Mouse (Mus musculus) B cell, adult 2 months (primary cell): ENCODE measurements around the gene Mical2.

Experiments
- DNase-seq, 2 experiments: peaks; one replicate each; pipeline ENCODE4 v3.0.0; 2022

Gene Mical2

DNA sequence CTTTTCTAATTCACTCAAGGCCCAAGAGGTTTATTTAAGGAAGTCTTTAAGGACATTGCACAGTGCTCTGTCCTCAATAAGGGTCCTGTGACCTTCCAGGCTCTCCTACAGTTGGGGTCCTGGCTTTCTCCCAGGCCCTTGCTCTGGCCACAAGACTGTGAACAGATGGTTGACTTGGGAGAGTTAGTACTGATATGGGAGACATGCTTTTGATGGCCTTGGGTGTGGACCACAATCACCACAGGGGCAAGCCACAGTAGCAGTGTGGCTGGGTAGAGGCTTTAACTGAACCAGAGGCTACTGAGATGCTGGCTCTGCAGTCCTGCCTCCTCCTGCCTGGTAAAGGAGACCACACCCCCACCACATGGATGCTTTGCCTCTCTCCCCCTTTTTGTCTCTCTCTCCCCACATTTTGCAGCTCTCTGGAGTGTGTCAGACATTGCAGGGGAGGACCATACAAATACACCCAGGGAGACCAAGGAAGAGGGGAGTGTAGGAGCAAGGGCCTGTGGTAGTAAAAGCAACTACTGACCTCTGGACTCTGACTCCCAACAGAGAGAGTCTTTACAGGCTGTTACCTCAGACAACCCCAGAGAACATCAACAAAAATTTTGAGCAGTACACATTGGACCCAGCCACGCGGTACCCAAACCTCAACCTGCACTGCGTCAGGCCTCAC is 94.5 kb downstream of the Mical2 start:
- DNase-seq: no peak

DNA sequence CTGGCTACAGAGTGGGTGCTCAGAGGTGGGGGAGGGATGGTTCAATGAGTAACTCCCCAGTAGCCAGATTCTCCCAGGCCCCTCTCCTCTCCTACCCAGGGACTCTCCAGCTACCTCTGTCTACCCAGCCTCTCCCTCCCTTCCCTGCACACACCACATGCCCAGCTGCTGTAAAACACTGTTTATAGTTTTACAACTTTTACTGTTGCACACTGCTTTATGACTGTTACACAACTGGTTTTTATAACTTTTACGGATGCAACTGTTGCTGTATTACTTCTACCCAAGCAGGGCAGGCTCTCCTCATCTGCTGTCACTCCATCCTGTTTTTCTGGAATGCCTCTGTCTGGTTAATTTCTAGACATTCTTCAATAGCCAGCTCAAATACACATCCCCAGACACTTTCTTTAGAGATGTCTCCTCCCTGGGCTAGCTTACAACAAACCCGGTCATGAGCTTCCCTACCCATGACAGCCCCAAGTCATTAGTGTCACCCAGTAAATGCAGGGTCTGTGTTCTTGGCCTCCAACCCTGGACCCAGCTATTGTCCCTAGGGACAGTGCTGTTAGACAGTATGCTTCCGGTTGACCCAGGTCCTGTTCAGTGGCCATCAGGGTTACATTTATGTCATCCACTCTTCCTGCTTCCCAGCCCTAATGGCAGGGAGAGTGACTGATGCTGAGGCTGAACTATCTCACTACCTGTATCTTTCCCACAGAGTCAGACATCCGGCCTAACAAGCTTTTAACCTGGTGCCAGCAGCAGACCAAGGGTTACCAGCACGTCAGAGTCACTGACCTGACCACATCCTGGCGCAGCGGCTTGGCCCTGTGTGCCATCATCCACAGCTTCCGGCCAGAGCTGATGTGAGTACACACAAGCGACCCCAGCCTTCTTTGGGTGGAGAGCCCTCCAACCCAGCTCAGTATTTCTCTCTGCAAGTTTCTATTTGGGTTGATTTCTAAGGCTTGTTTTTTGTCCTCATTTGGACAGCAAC is 96.4 kb downstream of the Mical2 start:
- DNase-seq: no peak

DNA sequence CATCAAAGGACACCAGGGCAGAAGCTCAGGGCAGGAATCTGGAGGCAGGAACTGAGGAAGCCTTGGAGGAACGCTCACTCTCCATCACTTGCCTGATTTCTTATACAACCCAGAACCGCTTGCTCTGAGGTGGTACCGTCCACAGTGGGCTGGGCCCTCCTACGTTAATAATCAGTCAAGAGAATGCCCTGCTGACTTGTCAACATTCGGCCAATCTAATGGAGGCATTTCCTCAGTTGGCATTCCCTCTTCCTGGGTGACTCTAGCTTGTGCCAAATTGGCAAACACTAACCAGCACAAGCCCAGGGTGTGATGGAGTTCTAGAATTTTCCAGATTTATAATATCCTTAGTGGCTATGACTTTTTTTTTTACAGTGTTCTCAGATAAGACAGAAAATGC is 98.9 kb downstream of the Mical2 start:
- DNase-seq: no peak

DNA sequence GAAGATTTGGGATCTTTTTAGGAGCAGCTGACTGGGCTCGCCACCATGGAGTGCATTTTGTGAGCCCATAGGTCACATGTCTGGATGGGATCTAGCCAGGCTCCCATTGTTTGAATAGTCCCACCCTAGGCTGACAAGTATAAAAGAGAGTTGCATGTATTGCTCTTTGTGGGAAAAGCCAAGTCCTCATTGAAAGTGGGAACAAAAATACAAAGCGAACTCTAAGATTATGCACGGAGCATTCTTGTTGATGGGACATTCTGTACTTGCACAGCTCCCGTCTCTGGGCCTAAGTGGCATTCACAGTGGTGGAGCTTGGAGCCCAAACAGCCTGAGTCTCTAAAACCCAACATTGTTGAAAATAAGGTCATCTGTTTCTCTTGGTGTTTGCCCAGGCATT is 101.2 kb downstream of the Mical2 start:
- DNase-seq: no peak

DNA sequence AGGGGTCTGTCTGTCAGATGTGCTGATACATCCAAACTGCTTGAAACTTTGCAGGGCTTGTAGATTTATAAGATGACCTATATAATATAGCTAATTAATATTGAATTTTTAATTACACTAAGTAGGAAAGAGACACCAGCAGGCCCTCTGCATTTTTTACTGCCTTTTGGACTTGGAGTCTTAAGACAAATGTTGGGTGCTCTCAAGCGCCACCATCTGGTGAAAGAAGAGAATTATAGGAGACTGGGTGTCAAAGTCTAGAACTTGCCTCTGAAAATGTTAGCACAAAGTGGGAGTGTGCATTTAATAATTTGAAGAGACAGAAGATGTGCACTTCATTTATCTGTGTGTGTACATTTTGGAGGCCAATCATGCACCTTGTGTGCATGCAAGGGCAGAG is 103.3 kb downstream of the Mical2 start:
- DNase-seq: peak; percentile 4 to 6

DNA sequence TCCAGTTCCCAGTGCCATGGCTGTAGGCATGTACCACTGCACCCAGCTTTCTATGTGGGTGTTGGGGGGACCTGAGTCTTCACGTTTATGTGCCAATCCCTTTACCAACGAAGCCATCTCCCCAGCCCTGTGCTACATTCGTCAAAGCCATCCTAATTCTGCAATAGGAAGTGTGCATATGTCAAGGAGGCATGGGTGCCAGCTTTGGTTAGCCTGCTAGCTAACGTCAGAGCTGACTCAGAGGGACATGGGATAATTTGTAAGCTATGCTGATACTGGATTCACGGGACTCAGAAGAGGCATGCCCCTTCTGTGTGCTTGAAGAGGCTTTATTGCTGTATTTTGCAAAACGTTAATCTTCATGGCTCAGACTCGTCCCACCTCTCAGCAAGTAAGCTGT is 103.8 kb downstream of the Mical2 start:
- no peak for DNase-seq

DNA sequence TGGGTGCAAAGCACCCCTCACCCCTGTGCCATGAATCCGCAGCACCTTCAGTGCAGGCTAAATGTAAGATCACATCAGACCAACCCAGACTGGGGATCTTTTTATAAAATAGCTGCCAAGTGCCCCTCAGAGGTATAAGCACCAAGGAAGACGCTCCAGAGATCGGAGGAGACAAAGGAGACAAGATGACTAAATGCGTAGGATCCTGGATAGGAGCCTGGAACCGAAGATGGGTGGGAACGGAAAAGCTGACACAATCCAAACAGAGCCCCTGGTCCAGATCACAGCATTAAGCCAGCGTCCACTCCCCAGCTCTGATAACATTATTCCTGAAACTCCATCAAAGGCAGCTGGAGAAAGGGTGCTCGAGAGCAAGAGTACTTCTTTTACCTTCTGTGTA is 105.3 kb downstream of the Mical2 start:
- no peak for DNase-seq

DNA sequence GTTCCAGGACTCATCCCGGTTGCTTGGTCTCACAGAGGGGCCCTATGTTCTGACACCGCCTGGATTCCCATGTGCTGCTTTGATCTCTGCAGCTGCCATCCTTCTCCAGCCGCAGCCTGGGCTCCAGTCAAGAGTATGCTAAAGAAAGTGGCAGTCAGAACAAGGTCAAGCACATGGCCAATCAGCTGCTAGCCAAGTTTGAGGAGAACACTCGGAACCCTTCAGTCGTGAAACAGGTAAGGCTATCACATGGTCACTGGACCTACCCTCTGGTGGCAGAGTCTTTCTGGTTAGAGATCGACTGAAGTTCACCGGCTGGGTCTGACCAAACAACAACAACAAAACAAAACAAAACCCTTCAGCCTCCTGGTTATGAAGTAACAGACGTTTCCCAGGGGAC is 106.1 kb downstream of the Mical2 start:
- DNase-seq: no peak

DNA sequence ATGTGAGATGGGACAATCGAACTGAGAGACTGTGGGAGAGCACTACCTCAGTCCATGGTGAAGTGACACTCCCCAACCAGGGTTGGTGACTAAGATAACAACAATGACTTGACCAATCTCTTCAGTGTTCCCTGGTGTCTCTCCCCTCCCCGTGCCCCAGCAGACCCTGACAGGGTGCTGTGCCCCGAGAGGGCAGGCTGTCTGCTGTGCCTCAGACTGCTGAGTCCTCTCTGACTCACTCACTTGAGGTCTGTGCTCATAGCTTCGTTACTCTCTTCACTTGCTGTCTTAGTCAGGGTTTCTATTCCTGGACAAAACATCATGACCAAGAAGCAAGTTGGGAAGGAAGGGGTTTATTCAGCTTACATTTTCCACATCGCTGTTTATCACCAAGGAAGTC is 106.8 kb downstream of the Mical2 start:
- no peak for DNase-seq

DNA sequence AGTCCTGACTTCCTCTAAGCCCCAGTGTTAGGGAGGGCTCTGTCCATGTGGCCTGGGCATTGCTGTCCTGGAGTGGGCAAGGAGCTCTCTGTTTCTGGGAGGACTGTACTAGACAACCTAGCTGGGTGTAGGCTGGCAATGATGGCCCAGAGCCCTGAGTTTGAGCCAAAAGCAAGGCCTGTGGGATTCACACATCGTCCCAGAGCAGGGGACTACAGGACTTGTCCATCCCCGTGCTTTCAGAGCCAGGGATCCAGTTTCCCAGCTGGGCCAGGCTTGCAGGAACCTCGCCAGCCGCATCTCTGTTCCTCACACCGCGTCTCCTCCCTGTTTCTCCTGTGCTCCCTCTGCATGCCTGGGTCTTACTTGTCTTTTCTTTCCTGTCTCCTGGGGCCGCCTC is 107.7 kb downstream of the Mical2 start:
- DNase-seq: no peak

DNA sequence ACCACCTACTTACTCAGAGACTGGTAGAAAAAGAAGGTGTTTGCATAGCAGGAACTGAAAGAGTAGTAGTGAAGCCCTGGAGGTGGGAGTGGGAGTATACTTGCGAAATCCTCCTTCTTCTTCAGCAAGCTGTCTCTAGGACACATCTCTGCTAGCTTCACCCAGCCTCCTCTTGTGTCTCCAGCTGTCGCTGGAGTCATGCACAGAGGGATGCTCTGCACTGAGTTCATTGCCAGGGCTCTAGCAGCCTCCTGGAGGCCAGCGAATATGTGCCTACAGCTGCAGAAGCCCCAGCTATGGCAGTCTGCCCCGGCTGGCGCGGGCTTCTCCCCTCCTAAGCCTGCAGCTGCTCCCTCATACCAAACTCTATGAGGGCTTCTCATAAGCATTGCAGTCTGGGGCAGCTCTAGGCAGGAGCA is 110.6 kb downstream of the Mical2 start:
- DNase-seq: no peak

DNA sequence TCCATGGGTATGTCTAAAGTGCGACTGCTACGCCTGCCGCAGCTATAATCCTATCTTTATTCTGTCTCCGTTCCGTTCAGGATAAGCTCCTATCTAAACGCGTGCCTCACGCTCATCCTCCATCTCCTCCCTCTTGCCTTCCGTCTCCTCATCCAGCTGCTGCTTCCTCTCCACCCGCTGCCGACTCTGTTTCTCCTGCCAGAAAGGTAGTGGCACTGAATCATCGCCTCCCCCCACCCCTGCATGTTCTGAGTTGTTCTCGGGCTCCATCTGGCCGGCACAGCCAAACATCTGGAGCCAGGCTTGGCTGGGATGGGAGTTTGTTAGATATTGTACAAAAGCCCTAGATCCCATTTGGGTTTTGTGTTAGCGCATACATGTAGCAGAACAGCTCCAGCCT is 111.1 kb downstream of the Mical2 start:
- no peak for DNase-seq

DNA sequence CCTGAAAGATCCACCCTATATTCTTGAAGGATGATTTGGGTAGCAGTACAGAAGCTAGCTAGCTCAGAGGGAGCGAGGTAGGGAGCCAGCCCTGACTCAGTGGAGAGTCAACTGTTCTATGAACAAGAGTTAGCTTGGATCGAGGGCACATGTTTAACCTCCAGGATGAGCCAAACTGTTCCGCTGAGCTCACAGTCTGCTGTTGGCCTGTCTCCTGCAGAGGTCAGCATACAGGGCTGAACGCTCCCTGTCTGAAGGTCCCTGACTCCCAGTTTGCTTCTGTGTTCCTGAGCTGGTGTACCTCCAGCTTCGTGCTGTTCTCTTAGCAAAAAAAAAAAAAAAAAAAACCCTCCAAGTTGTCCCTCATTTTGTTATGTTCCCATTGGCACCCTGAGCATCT is 112.1 kb downstream of the Mical2 start:
- DNase-seq: no peak

DNA sequence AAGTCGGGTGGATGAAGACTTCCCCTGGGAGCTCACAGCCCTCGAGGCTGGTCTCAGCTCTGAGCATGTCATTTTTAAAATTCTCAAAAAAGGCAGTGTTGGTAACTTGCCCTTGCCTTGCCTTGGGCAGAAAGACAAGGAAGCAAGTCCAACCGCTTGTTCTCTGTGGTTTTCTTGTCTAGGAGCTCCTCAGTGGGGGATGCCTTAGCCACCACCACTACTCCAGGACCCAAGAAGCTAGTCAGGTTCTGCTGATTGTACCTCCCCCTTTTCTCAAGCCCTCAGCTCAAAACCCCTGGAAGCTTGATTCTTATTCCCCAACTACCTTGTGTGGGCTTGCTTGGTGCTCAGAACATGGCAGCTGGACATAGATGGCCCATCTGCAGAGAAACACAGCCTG is 115.4 kb downstream of the Mical2 start:
- no peak for DNase-seq

DNA sequence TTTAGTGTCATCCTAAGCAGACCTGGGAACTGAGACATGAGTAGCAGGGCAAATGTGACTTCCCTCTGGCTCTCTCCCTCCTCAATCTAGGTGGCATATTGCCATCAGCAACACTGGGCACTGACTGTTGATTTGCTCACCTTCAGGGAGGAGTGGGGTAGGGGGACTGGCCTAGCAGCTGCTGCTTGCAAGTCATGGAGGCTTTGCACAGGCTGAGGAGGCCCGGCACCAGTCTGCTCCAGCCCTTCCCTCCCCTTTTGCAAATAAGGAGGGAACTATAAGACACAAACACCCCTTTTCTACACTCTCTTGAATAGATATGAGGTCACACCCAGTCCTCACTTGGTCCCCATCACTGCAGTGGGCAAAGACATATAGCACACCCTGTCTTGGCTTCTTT is 120.0 kb downstream of the Mical2 start:
- DNase-seq: no peak

DNA sequence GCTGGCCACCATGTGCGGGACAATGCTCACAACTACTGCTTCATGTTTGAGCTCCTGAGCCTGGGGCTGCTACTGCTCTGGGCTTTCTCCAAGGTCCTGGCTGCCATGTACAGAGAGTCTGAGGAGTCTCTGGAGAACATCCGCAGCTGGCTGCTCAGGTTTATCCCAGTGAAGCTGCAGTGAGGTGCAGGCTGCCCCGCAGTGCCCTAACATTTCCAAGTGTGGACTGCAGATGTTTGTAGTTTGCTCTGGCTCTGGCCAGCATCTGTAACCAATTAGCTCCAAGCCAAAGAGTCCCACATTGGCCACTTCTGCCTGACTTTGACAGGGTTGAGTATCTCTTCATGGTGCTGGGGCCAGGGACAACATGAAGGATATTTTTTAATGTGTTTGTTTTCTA is 125.9 kb downstream of the Mical2 start:
- no peak for DNase-seq

DNA sequence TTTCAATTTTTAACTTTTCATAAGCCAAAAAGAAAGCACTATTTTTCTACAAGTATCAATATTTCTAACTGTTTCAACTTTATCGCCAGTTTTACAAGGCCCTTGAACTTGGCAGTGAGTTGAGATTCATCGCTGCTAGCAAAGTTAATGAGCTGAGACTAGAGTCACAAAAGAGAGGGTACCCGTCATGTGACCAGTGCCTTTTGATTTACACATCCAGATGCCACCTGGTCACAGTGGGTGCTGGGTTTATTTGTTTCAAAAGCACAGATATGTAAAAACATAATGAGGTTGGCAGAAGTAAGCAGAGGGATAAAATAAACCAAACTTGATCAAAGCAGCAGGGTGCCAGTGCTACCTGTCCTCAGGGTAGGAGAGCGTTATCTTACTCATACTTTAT is 126.3 kb downstream of the Mical2 start:
- DNase-seq: no peak

DNA sequence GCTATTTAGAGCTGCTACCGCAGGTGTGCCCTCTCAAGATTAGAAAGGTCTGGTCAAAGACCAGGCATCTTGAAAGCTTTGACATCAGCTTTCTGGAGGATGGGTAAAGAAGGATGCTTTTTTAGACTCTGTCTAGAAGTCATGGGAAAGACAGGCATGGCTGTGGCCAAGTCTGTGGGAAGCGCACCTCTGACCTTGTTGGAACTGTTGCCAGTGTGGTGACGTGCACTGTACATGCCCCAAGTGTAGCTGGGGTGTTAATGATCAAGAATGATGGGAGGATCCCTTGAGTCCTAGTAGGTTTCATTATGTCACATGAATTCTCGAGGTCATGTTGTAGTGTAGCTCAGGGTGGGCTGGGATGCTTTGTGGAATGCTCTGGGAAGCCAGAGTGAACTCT is 127.4 kb downstream of the Mical2 start:
- no peak for DNase-seq

DNA sequence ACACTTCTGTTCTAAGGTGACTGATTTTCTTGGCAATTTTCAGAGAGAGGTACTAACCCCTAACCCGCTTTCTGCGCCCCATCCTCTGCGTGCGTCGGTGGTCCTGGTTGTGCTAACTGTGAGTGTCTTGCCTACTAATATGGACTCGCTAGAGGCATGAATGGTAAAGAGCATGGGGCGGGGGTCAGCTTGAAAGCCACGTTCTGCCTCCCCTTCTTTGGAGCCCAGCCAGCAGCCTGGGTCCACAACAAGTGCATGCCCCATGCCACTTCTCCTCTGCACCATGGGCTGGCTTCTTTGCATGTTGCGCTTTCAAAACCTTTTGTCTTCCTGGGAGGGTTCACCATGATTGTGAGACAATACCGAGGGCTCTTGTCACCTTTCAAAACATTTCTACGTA is 128.3 kb downstream of the Mical2 start:
- no peak for DNase-seq

DNA sequence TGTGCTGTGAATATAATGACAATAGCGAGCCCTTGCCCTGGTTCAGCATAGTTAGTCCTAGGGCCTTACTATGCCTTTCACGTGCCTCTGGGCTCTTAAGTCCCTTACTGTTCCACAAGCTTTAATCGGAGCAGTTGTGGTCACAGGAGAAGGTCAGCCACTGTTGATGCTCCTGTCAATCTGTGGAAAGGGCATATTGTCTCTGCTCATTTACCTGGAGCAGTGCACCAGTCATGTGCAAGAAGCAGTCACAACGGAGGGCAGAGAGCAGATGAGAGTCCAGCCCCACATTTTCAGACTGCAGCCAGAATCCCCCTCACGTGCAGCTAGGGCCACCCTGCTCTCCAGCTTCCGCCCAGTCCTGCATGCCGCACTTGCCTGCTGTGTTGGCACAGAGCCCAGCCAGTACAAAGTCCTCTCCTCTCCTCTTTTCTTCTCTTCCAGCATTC is 128.9 kb downstream of the Mical2 start:
- DNase-seq: no peak

DNA sequence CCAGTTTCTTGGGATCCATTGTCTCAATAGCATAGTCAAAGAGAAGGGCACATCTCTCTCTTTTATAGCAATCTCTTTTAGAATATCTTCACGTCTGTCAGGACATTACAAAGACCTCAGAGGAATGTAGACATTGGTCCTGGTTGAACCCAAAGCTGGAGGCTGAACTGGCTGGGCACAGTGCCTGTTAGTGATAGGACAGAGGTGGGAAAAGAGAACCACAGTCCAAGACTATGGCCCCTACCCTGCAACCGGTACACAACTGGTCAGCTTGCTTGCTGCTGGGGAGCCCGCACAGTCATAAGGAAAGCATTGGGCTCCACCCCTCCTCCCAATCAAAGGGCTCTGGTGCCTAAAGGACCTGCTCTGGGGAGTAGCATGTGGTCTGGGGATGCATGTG is 133.9 kb downstream of the Mical2 start:
- DNase-seq: no peak

DNA sequence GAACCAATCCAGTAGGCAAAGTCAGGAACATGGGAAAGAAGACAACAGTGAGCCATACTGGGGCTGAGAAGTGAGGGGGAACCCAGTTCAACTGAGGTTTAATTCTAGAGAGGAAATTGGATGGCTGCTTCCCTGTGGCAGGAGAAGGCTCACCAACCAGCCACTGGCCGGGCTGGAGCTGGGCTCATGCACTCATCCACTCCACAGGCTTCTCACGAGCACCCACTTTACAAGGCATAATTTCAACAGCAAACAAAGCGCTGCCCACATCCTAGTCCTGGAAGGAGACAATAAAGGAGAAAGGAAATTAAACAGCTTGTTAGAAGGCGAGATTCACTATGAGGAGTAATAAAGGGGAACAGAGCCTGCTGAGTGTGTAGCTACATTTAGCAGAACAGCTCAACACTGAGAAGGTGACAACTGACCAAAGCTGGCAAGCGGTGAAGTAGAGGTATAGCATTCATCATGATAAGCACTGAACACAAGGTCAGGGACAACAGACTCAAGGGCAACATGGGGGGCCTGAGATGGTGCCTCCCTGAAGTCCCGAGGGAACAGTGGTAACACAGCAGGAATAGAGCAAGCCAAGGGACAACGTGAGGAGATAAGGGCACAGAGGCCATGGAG is 137.0 kb downstream of the Mical2 start:
- no peak for DNase-seq

DNA sequence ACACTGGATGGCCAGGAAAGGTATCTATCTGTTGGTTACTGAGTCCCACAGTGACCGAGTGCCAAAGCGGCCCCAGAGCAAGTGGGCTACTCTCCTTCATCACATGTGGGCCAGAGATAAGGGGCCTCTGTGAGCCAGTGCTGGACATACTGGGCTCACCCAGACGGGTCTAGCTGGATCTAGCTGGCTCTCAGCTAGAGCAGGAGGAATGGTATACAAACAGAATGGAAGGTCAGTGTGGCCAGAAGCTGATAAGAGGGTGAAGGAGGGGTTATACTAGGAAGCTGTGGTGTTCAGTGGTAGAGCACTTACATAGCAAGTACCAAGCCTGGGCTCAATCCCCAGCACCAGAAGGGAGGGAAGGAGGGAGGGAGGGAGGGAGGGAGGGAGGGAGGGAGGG is 140.2 kb downstream of the Mical2 start:
- DNase-seq: no peak

DNA sequence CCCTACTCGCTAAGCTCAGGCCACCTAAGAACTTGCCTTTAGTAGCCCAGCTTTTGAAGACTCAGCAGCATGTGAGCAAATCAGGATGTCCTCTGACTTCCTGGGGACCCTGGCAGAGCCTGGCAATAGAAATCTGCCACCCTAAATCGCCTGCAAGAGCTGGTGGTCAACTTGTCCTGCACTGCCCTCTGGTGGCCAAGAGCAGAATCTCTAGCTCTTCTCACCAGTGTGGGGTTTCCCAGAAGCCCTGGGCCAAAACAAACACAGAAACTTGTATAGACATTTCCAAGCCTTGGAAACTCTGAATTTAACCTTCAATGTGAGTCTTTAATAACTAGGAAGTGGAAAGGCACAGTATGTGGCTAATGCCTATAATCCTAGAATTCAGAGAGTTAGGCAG is 143.4 kb downstream of the Mical2 start:
- peak; percentile 65 to 70 for DNase-seq
